Mouse (Mus musculus) R1 (cell line): ENCODE measurements at regions not wholly inside any gene's neighbourhood (a gene's known extent, or its start where the extent isn't known, plus 50 kb on each side); places are given as distances from the start of the nearest gene placed in this dataset.

Experiments
- DNase-seq: peaks from one replicate; pipeline ENCODE4 v3.0.0-alpha.2; 2018; ENCODE audit warnings: low read depth, low spot score

DNA sequence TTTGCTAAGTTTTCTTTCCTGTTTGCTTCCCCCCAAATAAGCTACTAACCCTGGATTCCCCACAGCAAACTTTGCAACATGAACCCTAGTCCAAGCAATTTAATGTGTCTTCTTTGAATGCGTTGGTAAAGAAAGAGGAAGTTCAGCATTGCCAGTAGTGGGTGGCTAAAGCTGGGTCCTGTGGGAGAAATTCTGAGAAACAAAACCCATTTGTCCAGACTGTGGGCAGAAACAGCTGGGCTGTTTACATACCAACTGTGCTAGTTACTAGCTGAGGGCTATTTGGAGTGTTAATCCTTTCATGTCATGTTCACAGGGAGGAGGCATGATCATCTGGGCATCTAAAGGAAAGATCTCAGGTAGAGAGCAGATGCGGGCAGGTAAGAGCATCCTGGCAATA, 51.8 kb upstream of the 1190002N15Rik start:
- DNase-seq: no peak

DNA sequence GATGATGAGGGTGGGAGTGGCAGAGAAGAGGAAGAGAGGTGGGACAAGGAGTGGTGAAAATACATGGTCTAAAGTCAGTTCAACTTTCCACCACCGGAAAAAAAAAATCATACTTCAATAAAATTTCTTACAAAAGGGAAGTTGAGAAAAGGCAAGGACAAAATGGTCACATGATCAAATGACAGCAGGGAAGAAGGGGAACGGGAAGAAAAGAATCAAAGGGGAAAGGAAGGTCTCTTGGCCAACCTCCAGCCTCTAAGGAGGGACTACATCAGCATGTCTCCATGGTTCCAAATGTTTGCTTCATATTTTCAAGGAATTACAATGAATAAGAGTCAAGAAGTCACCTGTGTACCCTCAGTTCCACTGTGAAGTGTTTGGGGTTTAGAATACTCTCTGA, 64.7 kb upstream of the Slc9a9 start:
- DNase-seq: no peak

DNA sequence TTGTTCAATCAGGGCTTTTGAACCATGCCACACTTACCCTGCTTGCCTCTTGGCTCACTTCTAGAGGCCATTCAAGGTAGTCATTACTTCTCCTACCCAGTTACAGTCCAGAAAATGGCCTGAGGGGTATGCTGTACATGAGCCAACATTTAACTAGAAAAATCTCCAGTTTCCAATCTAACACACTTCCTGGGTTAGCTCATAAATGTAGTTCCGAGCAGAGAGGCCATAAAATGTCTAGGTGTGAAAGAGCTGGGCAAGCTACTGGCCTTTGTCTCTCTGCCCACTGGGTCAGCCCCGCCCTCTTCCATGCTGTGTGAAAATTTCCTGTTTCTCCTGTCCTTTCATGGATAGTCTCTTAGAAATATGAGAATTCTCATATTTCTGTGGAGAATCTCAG, 63.3 kb upstream of the Slc9a9 start:
- DNase-seq: no peak

DNA sequence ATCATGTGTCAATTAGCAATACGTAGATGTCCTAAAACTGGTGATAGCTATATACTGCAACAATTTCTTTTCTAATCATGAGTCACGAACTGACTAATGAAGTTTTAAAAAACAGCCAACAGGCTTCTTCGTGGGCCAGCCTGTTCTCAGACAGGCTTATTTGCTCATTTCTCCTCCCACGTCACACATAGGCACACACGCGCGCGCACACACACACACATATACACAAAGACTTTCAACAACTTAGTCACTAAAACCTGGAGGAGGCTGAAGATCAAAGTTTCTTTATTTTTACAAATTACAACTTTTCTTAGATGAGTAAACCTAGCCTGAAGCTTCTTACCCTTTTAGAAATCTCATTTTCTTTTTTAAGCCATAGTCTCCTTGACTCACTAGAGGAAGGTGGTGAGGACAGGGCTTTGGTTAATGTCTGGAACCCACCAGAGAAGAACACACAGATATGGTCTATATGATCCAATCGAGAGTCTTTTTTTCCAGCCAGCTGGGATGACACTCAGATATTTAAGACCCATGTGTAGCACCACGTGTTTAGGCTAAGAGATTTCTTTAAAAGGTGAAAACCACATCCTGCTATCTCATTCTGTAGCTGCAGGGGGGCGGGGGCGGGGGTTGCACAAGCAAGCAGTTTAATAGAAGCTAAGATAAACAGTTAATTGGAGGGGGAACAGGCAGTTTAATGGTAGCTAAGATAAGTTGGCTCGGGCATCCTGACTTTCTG, 62.5 kb upstream of the Slc9a9 start:
- DNase-seq: no peak

DNA sequence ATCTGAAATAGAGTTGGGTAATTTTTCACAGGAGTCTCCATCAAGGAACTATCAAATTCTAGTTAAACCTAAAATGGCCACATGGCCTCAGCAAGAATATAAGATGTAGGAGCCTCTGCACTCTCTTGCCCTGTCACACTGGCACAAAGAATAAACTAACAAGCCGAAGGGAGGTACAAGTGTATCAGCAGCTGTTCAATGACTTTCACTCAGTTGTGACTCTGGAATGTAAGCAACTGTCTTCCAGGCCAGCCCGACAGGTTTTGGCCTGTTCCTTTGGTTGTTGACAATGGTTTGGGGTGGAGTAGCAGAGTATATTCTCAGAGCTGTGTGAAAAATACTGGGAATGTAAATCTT, 62.0 kb upstream of the Slc9a9 start:
- no peak for DNase-seq

DNA sequence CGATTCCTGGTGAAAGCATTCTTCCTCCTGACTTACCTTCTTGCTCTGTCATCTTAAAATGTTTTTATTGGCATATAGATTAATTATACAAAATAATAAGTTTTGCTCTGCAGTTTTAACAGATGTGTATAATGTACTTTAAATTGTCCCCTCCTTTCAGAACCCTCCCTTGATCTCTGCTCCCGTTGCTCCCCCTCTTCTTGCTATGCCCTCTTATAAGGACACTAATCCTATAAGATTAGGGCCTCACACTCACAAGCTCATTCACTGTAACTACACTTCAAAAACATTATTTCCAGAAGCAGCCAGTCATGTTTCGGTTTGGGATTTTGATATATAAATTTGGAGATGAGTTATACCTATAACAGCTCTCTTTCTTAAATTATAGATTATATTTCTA, 59.6 kb upstream of the Slc9a9 start:
- no peak for DNase-seq

DNA sequence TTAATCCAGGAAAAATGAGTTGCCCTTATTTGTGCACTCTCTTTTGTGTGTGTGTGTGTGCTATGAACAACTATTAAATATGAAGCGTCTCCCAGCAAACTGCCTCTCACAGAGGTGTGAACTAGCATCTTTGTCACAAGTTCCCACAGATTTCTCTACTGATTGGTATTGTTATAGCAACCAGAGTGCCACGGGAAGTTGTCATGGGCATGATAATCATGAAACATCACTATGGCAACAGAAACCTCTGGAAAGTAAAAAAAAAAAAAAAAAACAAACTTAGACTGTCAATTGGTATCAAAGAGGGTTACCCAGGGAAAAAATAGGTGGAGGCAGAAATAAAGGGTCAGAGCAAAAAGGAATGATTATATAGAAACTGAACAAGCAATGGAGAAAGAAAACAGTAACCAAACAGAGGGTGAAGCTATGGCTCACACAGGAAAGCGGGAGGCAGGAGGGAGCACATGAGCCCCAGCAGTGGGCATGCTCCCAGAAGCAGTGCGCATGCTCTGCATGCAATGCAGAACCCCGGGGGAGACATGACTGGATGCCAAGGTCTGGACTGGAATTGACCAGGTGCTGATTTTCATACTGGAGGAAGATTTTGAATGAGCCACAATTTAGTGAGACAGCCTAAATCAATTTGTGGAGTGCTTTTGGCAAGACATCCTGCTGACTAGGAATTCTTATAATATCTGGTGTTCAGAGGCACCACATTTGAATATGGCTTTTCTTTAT, 58.9 kb upstream of the Slc9a9 start:
- no peak for DNase-seq

DNA sequence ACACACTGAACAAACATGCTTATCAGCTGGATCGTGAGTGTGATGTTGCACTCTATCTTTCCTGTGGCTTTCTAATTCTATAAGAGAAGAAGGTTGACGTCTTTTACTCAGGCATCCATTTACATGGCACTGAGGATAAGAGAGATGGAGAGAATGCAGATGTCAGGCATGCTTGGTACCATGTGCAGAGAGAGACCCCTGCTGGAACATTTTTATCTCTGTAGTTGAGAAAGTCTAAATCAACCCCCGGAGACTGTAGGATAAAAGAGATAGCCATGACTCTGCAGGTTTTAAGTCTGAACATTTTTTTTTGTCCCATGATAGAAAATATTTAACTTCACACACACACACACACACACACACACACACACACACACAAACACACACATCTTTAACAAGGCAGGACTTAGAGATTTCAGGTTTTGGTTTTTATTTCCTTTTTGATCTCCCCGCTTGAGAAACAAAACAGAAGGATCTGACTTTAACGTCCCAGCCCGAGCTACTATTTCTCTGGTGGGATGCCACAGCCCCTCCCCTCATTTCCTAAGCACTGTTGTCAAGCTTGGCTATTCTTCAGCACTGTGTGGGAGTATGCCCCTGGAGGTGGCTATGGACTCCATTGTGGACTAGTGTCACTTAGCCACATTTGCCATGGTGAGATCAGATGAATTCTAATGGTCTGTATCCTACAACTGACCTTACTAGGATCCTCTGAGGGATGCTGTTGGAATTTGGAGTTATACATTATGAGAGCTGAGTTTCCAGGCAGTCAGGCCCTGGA, 55.6 kb upstream of the Slc9a9 start:
- peak; percentile 30 for DNase-seq

DNA sequence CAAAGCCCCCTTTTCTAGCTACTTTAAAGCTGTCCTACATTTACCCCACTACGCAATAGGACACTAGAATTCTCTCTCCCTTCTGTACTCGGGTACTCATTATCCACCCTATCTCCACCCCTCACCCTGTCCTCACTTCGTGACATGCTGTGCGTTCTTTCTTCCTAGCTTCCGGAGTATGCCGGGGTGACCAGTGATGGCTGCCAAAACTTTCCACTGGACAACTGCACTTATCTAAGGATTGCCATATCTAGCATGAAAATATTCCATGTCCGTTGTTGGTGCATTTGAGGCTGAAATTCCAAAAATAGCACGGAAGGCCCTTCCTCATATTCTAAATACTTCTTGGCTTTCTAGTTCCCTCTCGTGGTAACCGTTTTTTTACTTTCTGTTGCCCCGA, 54.5 kb upstream of the Slc9a9 start:
- no peak for DNase-seq

DNA sequence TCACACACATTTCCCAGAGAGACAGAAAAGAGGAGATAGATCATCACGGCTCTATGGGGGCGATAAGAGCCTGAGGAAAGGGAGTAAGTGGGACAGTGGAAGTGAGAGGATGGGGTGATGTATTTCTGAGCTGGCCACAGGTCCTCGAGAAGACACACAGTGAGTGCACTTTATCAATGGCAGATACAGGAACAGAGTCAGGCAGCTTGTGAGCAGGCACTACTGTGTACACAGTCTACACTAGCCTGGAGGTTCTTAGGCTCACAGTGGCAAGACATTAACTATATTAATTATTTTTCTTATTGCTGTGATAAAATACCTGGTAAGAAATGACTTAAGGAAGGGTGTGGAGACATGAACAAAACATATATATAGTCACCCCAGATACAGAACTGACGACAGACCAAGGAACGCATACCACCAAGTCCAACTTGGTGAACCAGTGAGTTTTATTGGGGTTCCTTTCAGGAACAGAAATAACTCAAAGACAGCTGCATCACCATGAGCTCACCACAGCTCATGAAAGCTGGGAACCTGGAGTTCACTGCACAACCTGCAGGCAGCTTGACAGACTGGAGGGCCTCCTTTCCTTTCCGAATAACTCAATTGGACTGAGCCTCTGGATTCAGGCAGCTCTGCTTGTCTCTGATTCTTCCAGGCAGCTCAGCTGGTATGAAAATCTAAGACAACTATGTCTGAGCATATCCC, 51.5 kb upstream of the Slc9a9 start:
- no peak for DNase-seq
